Mouse (Mus musculus): Measurements from ENCODE around the gene Dynlrb1.

Gene Dynlrb1

DNA sequence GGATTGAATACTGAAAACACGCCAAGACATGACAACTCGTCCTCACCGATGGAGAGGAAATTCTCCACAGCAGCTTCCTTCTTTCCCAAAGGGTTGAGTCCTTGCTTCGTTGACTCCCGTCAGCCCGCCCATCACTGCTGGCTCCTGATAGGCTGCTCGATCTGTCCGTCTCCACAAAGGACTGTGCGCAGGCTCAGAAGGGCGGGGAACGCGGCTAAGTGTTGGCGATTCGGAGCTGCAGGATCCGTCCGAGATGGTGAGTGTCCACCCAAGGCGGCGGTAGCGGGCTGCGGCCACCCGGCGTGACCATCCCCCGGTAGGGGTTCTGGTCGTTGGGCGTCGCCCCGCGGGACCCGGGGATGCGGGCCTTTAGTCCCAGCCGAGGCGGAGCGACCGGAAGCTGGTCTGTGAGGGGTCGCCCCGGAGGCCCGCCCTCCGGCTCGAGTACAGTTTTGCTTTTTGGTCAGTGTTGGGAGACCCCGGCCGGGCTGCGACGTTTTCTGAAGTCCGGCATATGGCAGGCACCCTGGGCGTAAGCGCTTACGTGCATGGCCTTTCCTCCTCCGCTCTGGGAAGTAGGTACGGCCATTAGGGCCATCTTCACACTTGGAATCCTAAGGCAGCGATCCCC lies at the start of gene Dynlrb1:
Dynlrb1 (plus strand) TSS at position 172 of the 631 bp plus-strand sequence.
- DNase-seq (ENCODE audit: low read depth), result peak; percentile 97

DNA sequence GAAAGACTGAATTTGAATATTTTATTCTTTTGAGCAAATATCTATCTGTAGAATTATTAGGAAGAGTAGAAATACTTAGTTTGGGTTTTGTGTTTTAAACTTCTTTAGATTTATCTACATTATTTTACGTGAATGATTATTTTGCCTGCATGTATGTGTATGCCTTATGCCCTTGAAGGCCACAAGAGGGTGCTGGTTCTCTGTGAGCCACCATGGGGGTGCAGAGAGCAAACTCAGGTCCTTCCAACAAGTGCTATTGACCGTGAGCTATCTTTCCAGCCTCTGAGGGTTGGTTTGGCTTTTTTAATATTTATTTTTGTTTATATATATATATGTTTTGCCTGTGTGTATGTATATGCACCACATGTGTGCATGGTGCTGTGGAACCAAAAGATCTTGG lies 28.9 kb upstream of the Dynlrb1 start:
- DNase-seq (ENCODE audit: low read depth), result peak; percentile 6

DNA sequence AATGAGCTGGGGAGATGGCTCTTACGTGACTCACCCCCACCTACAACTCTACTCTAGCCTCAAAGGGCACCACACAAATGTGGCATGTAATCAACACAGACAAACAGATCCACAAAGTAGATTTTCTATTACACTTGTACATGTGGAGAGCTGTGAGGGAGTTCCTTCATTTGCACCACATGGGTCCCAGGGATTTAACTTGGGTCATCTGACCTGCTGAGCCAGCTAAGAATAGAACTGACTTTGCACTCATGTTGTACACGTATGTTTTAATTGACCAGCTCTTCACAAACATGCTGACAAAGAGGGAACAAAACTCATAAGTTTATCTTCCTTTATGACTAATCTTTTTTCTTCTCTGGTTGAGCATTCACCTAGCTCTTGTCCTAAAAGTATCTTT lies 13.2 kb upstream of the Dynlrb1 start:
- DNase-seq (ENCODE audit: low read depth), result no peak

DNA sequence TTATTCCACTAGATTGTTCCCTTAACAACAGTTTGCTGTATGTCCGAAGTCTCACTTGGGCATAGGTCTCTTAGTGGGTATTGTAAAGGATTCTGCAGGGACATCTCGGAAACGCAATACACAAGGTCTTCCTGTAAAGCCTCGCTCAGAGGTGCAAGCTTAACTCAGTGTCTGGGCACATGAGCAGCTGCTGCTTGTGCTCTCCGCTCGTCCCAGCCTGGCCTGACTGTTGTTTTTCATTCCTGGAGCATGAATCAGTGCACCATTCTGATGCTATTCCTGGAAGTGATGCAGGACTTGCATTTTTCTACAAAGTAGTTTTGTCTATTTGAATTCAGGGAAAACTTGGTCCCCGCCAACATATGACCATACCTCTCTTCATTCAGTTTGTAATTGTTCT lies 11.6 kb upstream of the Dynlrb1 start:
- no peak for DNase-seq (ENCODE audit: low read depth)

DNA sequence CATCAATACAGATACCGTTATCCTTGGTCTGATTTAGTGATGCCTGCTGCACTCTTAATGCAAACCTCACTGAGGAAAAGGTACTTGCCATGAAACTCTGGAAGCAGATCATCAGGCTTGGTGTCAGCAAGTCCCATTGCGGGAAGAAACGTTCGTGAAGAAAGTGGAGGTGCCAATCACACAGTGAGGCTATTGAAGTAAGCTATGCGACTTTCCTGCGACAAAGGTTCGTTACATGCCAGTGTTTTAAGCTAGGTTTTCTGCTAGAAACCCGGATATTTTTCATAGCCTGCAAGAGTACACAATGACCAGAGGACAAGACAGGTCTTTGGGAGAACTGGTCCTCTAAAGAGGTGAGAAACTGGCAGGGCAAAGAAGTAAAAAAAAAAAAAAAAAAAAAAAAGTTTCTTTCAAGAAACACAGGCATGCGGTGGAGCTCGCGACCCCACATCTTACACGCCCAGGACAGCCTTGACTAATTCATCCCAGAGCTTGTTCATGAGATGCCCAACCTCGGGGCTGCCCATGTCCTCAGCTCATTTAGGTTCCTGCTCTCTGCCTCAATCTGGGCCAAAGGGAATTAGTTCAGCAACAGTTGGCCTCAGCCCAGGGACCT lies 479 bp upstream of the Dynlrb1 start:
- no peak for DNase-seq (ENCODE audit: low read depth)

DNA sequence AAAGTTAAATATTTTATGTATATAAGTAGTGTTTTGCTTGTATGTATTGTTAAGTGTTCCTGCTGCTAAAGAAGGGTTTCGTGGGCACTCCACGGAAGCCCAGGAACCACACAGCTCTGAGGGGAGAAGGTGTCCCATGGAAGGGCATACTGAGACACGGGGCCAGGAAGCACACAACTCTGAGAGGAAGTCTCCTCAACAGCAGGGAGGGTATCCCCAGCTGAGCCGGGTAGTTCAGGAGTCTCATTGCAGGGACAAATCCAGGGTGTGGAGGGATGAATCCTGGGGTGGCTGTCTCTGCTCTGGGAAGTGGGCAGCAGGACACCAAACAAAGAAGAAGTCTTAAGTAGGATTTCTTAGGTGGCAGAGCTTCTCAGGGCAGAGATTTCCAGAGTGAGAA lies 943 bp downstream of the Dynlrb1 start:
- DNase-seq (ENCODE audit: low read depth), result no peak

DNA sequence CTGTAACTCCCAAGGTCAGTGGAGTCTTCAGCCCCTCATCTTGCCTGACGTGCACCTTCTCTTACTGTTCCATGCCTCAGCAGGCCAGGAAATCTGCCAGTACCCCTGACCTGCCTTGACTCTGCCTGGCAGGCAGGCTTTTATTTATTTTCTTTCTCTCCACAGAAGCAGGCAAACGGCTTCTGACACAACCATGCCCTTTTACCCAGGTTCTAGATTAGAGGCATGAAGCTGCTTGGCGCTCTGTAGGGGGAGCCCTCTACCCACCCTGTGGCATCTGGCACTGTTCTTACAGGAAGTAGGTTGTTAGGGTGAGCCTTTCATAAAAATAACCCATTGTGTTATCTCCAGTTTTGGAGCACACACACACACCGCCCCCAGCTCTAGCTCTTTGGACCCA lies 4.6 kb downstream of the Dynlrb1 start:
- DNase-seq (ENCODE audit: low read depth), result no peak

DNA sequence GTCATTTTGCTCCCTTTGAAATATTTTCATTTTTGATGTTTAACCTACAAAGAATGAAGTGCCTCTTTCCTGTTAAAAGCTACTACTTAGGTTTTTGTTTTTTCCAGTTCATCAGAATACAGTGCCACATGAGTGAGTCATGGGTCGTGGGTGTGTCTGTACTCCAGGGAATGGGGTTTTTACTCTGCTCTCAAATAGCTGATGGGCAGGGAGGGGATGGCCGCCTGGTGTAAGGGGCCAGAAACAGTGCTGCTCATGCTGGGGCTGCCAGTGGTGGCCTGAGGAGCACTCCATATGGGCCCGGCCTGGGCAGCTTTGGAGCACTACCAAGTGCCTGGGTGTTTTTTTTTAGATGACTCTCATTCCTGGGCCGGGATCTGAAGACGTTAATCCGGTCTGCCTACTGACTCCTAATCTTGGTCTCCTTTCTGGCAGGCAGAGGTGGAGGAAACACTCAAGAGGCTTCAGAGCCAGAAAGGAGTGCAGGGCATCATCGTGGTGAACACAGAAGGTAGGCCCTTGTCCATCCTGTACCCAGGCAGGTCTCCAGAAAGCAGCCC lies 6.0 kb downstream of the Dynlrb1 start:
- DNase-seq (ENCODE audit: low read depth), result no peak

DNA sequence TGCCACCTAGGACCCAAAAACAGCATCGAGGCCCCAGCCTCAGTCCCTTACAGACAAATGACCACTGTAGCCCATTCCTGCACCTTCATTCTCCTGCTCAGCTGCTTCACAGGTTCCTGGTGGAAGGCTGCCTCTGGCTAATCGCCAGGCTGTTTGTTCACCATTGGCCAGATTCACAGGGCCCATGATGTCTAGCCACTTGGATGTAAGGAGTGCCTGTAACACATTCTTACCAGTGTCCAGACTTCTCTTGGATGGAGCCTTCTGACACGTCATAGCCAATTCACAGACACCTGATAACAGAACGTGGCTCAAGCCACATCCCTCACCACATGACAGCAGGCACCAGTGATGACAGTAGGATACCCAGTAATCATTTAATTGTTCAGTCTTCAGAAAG lies 9.9 kb downstream of the Dynlrb1 start:
- no peak for DNase-seq (ENCODE audit: low read depth)

DNA sequence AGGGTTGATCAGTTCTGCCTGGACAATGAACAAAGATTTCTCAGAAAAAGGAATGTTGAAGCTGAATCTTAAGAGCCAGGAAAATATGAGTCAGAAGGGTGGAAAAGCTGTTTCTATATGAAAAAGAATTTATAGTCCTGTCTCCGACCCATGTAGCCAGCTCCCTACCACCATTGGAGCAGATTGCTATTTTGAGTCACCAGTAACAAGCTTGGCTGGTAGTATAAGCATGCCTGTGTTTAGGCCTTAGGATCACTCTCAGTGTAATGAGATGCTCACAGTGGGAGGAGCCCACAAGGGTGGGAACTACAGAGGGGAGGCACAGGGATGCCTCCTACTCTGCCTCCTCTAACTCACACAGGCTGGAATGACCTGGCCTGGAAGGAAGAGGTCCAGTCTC lies 11.9 kb downstream of the Dynlrb1 start:
- no peak for DNase-seq (ENCODE audit: low read depth)

DNA sequence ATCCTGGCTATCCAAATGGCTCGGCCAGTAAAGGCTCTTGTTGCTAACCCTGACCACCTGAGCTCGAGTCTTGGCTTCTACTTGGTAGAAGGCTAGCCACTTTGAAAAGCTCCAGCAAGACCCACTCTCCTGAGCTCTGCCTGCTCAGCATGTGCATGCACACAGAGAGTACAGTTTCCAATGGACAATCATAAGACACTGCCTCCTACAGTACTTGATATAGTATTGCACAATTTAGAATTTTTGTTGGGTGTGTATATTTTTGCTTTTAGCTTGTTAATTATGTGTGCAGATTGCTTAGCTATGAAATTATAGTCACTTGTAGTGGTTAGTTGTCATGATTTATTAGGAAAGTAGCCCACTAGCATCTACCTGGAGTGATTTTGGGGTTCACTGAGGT lies 12.4 kb downstream of the Dynlrb1 start:
- DNase-seq (ENCODE audit: low read depth), result no peak

DNA sequence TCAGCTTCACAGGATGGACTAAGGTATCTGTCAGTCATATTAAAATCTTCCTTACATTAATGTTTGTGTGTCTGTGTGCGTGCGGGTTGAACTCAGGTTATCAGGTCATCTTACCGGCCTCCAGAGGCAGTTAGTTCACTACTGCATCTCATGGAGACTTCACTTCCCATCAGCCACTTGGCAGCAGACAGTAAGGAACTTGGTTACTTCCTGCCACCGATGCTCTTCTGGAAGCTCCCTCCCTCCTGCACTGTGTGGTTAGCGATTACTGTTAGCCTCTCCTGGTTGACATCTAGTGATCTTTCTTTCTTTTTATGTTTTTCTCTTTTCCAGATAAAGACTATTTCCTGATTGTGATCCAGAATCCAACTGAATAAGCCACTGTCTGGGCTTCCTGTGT lies 13.3 kb downstream of the Dynlrb1 start:
- no peak for DNase-seq (ENCODE audit: low read depth)

DNA sequence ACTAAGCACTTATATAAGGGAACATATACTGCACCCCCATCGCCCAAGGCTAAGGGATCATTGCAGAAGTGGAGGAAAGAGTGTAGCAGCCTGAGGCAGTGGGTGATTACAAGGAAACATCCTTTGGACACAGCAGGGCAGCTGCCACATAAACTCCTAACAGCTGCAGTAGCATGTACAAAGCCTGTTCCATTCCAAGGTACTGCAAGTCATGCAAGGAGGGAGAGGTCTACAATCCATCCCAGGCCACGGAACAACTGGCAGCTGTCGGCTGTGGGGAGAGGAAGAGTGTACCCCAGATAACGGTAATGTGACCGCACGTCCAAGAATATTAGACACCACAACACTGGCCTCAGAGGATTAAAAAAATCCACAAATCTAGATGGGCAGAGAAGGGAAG lies 29.2 kb downstream of the Dynlrb1 start:
- DNase-seq (ENCODE audit: low read depth), result no peak

DNA sequence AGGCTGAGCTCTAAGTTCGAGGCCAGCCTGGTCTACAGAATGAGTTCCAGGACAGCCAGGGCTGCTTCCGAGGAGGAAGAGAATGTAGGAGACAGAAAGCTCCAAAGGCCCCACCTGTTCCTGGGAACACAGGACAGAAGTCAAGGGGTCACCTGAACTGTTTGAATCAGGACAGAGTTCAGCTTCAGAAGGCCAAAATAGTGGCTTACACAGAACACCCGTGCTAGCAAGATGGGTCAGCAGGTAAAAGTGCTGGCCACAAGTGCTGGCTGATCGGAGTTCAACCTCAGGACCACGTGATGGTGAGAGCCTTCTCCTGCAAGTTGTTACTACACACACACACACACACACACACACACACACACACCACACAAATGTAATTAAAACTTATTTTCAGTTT lies 30.6 kb downstream of the Dynlrb1 start:
- DNase-seq (ENCODE audit: low read depth), result no peak

DNA sequence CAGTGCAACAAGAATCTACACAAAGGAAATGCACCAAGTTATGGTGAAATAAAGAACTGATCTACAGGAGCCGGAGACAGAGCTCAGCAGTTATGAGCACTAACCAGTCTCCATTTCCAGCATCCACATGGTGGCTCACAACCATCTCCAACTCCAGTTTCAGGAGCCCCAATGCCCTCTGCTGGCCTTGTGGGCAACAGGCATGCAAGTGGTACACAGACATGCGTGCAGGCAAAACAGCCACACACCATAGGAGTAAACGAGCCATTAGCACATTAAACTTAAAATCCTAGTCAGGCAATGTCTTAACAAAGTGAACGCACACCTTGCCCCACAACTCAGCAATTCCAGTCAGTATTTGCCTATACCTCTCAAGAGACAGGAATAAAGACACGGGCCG lies 35.6 kb downstream of the Dynlrb1 start:
- no peak for DNase-seq (ENCODE audit: low read depth)

DNA sequence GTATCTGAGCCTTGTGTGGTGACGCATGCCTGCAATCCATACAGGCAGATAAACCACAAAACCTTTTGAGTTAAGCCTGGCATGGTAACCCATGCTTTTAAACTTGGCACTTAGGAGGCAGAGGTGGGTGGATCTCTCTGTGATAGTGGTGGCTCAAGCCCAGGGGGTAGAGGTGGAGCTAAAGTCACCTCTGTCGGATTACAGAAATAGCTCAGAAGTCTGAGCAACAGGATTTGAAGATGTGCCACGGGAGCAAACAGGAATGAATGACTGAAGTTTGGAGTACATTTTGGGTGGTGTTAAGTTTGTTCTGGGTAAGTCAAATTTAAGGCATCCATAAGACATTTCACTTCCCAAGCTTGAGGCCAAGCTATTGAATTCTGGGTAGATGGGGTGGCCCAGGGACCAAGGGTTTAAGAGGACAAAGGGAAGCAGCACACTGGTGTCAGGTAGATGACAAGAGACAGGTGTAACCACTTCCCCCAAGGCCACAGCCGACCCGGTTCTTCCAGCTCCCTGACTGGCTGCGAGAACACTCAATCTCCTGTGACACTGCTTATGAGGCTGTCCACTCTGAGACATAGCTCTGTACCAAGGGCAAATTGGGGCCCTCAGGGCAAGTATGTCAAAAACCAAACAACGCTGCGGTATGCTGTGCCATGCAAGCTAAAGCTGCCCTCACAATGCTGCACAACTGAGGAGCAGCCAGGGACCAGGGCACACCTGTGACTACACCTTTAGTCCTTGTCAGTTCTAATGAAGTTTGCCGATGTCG lies 36.2 kb downstream of the Dynlrb1 start:
- no peak for DNase-seq (ENCODE audit: low read depth)

DNA sequence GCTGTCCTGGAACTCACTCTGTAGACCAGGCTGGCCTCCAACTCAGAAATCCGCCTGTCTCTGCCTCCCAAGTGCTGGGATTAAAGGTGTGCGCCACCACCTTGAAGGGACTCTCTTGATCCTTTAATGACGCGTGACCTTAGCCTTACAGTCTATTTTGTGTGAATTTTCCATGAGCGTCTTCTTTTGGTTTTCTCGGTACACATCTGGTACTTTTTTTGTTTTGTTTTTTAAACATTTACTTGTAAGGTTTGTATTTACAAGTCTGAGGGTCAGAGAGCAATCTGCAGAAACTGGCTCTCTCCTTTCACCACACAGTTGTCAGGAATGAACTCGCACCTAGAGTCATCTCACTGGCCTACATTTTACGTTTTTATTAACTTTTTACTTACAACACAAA lies 37.3 kb downstream of the Dynlrb1 start:
- DNase-seq (ENCODE audit: low read depth), result no peak

DNA sequence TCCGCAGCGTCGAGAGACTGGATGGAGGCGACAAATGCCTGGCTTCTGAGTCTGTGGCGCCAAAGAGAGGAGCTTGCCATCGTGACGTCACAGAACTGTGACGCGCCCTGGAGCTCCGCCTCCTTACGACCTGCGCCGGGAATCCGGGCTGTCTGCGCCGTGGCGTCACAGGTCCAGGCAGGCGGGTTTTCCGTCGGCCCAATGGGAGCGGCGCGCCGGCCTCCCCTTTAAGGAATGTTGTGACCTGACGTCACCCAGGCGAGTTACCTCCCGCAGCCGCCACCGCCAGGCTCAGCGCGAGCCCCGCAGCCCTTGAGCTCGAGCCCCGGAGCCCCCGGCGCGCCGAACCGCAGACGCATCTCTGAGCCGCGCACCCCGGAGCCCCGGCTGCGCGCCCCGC lies 39.9 kb downstream of the Dynlrb1 start, which contains the start of gene Map1lc3a:
Map1lc3a (plus strand) TSS at position 103 of the 400 bp plus-strand sequence.
- peak; percentile 95 for DNase-seq (ENCODE audit: low read depth)

DNA sequence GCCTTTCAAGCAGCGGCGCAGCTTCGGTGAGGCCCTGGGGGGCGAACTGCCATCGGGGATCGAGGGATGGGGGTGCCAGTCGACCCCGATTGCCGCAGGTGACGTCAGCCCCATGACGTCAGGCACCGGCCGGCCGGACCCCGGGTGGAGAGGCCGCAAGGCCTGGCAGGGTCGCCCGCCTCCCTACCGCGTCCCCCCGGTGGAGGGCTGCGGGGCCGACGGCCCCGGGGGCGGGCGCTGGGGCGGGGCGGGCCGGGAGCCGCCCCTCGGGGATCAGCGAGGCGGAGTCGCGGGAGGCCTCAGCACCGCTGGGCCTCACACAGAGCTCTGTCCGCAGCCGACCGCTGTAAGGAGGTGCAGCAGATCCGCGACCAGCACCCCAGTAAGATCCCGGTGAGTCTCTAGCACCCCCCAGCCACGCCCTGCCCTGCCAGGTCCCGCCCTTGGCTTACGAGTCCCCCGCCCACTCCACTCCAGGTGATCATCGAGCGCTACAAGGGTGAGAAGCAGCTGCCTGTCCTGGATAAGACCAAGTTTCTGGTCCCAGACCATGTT lies 40.4 kb downstream of the Dynlrb1 start:
- DNase-seq (ENCODE audit: low read depth), result no peak

DNA sequence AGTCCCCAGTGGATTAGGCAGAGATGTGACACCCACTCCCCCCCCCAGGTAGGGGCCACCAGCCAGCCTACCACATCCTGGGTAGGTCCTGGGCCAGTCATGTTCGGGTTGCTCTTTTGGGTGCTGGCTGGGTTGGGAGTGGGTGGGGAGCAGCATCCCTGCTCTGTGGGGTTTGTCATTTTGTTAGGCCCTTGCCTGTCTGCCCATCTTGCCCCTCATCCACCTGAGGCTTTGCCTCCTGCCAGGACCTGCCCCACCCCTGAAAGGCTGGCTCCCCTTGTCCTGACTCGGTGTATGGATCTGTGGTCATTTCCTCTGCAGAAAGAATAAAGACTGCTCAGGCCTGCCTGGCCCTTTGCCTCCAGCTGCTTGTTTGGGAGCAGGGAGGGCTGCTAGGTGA lies 41.4 kb downstream of the Dynlrb1 start:
- DNase-seq (ENCODE audit: low read depth), result no peak

DNA sequence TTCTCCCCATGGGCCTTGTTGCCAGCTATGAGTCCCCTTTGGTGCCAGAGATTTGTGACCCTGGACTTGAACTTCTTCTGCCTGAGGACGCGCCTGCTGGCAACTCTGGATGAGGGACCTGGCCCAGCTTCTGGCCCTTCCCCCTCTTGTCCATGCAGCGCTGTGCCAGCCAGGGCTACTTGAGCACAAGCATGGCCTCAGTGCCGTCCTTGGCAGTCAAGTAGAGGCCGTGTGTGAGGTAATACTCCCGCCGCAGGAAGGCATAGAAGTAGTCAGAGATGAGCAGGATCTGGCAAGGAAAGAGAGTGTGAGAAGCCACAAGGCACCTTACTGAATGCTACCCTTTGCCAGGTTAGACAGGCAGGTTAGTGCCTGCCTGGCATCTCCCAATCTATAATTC lies 42.0 kb downstream of the Dynlrb1 start:
- no peak for DNase-seq (ENCODE audit: low read depth)

DNA sequence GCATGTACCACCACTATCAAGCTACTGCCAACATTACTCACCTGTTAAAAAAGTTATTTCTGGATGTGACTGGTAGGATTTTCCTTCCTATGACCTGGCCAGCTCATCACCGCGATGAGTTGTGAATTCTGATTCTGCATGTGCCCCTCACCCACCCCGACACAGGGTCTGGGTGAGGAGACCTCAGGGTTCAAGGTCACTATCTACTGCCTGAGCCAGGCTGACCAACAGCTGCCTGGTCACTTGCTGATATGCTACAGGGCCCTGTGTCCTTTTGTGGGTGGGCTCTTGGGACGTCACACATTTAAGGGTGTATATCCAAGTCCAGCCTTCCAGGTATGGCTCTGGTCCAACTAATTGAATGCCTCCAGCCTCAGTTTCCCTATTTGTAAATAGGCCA lies 42.8 kb downstream of the Dynlrb1 start:
- DNase-seq (ENCODE audit: low read depth), result no peak

DNA sequence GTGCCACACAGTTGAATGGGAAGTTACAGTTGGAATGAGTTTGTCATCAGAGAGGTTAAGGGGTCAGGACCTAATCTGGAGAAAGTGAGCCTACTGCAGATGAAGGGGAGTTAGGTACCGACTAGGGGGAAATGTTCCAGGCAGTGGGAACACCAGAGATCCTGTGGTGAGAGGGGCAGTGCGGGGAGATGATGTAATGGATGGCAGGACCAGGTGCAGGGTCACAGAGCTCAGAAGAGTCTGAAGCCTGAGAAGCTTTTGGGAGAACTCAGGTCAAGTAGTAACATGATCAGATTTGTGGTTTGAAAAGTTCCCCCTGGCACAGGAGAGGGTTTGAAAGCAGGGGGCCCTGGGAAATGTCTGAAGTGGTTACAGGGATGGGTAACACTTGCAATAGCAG lies 43.8 kb downstream of the Dynlrb1 start:
- no peak for DNase-seq (ENCODE audit: low read depth)
